Mouse (Mus musculus) C2C12 (cell line): ENCODE results near the gene Antxr1. TPM values are rescaled to one million over a fixed set of nuclear protein-coding genes. Genes with fewer than 3 reads are reported as not detected.

Experiments used
- H3K27me3 ChIP-seq: one replicate; pipeline ENCODE4 v1.6.1; 2011; ENCODE audit not compliant: control insufficient read depth, insufficient read depth, insufficient read length
- H3K36me3 ChIP-seq: one replicate; pipeline ENCODE4 v1.6.1; 2011; ENCODE audit not compliant: control insufficient read depth, insufficient read depth
- H3K4me3 ChIP-seq: one replicate; pipeline ENCODE4 v1.5.1; 2011; ENCODE audit warnings: mild to moderate bottlenecking, control low read depth; ENCODE audit not compliant: poor library complexity, insufficient read depth, severe bottlenecking
- H3K79me2 ChIP-seq: one replicate; pipeline ENCODE4 v1.6.1; 2011; ENCODE audit not compliant: control insufficient read depth, insufficient read depth
- H3K79me3 ChIP-seq: one replicate; pipeline ENCODE4 v1.6.1; 2011; ENCODE audit warnings: low read depth, control low read depth
- H3ac ChIP-seq: one replicate; pipeline ENCODE3; 2011; ENCODE audit warnings: low read depth; ENCODE audit not compliant: control insufficient read depth, insufficient read length
- CEBPB ChIP-seq: IDR thresholded peaks from one replicate; pipeline ENCODE4 v1.6.1; 2011; ENCODE audit warnings: low read depth, mild to moderate bottlenecking, control low read depth, moderate library complexity
- CTCF ChIP-seq: IDR thresholded peaks from one replicate; pipeline ENCODE4 v1.5.1; 2011; ENCODE audit not compliant: control insufficient read depth, insufficient read depth, insufficient read length
- FOSL1 ChIP-seq: IDR thresholded peaks from one replicate; pipeline ENCODE4 v1.8.0; 2011; ENCODE audit warnings: mild to moderate bottlenecking, low read length; ENCODE audit not compliant: poor library complexity, insufficient read depth, severe bottlenecking
- MAX ChIP-seq: IDR thresholded peaks from one replicate; pipeline ENCODE4 v1.6.1; 2011; ENCODE audit warnings: mild to moderate bottlenecking, control low read depth
- MYOD1 ChIP-seq: IDR thresholded peaks from one replicate; pipeline ENCODE4 v1.6.1; 2011; ENCODE audit warnings: low read depth; ENCODE audit not compliant: control insufficient read depth, insufficient read length
- MYOG ChIP-seq: IDR thresholded peaks from one replicate; pipeline ENCODE4 v1.6.1; 2011; ENCODE audit not compliant: control insufficient read depth, insufficient read length; ENCODE audit errors: extremely low read depth
- USF1 ChIP-seq: IDR thresholded peaks from one replicate; pipeline ENCODE4 v1.6.1; 2011; ENCODE audit warnings: low read depth, mild to moderate bottlenecking, control low read depth, moderate library complexity
- polyA plus RNA-seq: library from polyadenylated mRNA; unstranded; fragments of >200 nt; fragmentation: generic; extraction: Trizol; gene quantifications from one replicate; pipeline ENCODE4 v1.2.1, GENCODE M21; 2012; ENCODE audit warnings: missing spikeins

Gene Antxr1
- polyA plus RNA-seq, 1 experiment, result 12.5 TPM

- TF ChIP-seq MYOD1 (peak; percentile 93), FOSL1 (no peak)
- no peaks in the 10 kb centered on the region for H3K27me3 ChIP-seq
- no peak overlapping the region for H3ac ChIP-seq
- no peaks in the 10 kb centered on the region for H3K36me3 ChIP-seq
- no peak overlapping the region for H3K4me3 ChIP-seq
- H3K79me3 ChIP-seq, result peaks cover 1% of the 10 kb centered on the region
- H3K79me2 ChIP-seq, result peaks cover 4% of the 10 kb centered on the region
Measured at GRCm38 (mm10) chr6:87326932-87327331, 8.7 kb downstream of the Antxr1 start.

GRCm38 (mm10) chr6:87323381-87323780 lies 12.2 kb downstream of the Antxr1 start:
- TF ChIP-seq MYOG (no peak), CTCF (no peak), FOSL1 (no peak)
- H3K27me3 ChIP-seq, result no peaks in the 10 kb centered on the region
- no peaks in the 10 kb centered on the region for H3K79me2 ChIP-seq
- no peak overlapping the region for H3ac ChIP-seq
- peaks cover 1% of the 10 kb centered on the region for H3K79me3 ChIP-seq
- no peaks in the 10 kb centered on the region for H3K36me3 ChIP-seq
- H3K4me3 ChIP-seq, result no peak overlapping the region

GRCm38 (mm10) chr6:87318651-87319050 lies 17.0 kb downstream of the Antxr1 start:
- no peaks in the 10 kb centered on the region for H3K36me3 ChIP-seq
- no peak overlapping the region for H3K4me3 ChIP-seq
- H3K79me2 ChIP-seq, result no peaks in the 10 kb centered on the region
- TF ChIP-seq CTCF, result no peak
- TF ChIP-seq USF1, result no peak
- no peak for TF ChIP-seq MYOD1
- no peak for TF ChIP-seq FOSL1
- no peak for TF ChIP-seq CEBPB
- TF ChIP-seq MAX, result no peak
- TF ChIP-seq MYOG, result no peak
- H3ac ChIP-seq, result no peak overlapping the region
- no peaks in the 10 kb centered on the region for H3K79me3 ChIP-seq
- no peaks in the 10 kb centered on the region for H3K27me3 ChIP-seq

- Histone ChIP-seq H3K4me3 (no peak overlapping the region), H3K36me3 (no peaks in the 10 kb centered on the region), H3ac (no peak overlapping the region), H3K79me2 (no peaks in the 10 kb centered on the region), H3K27me3 (no peaks in the 10 kb centered on the region), H3K79me3 (no peaks in the 10 kb centered on the region)
- TF ChIP-seq MYOG (no peak), MAX (no peak), FOSL1 (no peak), USF1 (no peak), CEBPB (no peak), MYOD1 (no peak), CTCF (no peak)
Measured at GRCm38 (mm10) chr6:87316966-87317365, 18.7 kb downstream of the Antxr1 start.

- no peak overlapping the region for H3K4me3 ChIP-seq
- no peak overlapping the region for H3ac ChIP-seq
- H3K36me3 ChIP-seq, result no peaks in the 10 kb centered on the region
- H3K27me3 ChIP-seq, result no peaks in the 10 kb centered on the region
- no peaks in the 10 kb centered on the region for H3K79me2 ChIP-seq
- H3K79me3 ChIP-seq, result no peaks in the 10 kb centered on the region
- TF ChIP-seq FOSL1, result no peak
- no peak for TF ChIP-seq CTCF
- no peak for TF ChIP-seq MYOD1
- TF ChIP-seq CEBPB, result no peak
- TF ChIP-seq MAX, result no peak
- no peak for TF ChIP-seq MYOG
- no peak for TF ChIP-seq USF1
Measured at GRCm38 (mm10) chr6:87312761-87313160, 22.9 kb downstream of the Antxr1 start.

- H3ac ChIP-seq, result no peak overlapping the region
- no peak overlapping the region for H3K4me3 ChIP-seq
- H3K27me3 ChIP-seq, result no peaks in the 10 kb centered on the region
- H3K36me3 ChIP-seq, result no peaks in the 10 kb centered on the region
- H3K79me2 ChIP-seq, result no peaks in the 10 kb centered on the region
- TF ChIP-seq MYOG (no peak), CEBPB (no peak), FOSL1 (no peak), CTCF (no peak), MAX (no peak), MYOD1 (no peak), USF1 (no peak)
- H3K79me3 ChIP-seq, result no peaks in the 10 kb centered on the region
Measured at GRCm38 (mm10) chr6:87304486-87304885, 31.1 kb downstream of the Antxr1 start.
